Comparison of ENCODE assay signal across 33 mouse cellular contexts in the genomic region with DNA sequence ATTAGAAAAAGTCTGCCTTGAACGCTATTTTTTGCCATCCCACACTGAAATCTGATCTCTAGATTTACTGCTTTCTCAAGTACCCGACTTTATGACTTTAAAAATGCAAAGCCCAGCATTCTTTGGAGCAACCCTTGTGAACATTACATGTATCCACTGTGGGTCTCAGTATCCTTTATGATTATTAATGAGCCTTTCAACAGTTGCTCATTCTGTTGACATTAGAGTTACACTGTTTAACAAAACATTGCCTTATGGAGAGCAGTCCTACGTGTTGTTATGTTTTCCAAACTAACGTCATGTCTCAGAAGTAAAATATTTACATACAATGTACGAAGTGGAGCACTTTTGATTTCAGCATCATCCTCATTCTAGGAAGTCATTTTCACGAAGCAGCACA.
"Had no signal": no experiment of that assay in that cellular context is flagged by ENCODE, and none has a peak within 500 bp of the region (broad histone marks: within the 10 kb centered on the region; RNA-seq: fewer than 3 reads in every experiment).

No protein-coding gene starts in this region.

- H3K27me3 ChIP-seq: heart, embryonic 12.5 days; heart, embryonic 13.5 days; heart, embryonic 15.5 days; hindbrain, embryonic 12.5 days; hindbrain, embryonic 13.5 days; hindbrain, embryonic 15.5 days; kidney, embryonic 15.5 days had no signal

- H3K4me2 ChIP-seq: heart, embryonic 11.5 days; heart, embryonic 12.5 days; heart, embryonic 13.5 days; heart, embryonic 15.5 days; hindbrain, embryonic 12.5 days; hindbrain, embryonic 13.5 days; hindbrain, embryonic 14.5 days; hindbrain, embryonic 15.5 days; kidney, embryonic 15.5 days had no signal

- H3K9me3 ChIP-seq: heart, embryonic 10.5 days; heart, embryonic 12.5 days; heart, embryonic 13.5 days; heart, embryonic 15.5 days; hindbrain, embryonic 10.5 days; hindbrain, embryonic 12.5 days; hindbrain, embryonic 13.5 days; hindbrain, embryonic 15.5 days; kidney, embryonic 15.5 days had no signal

- H3K36me3 ChIP-seq: heart, embryonic 10.5 days; heart, embryonic 12.5 days; heart, embryonic 13.5 days; heart, embryonic 15.5 days; hindbrain, embryonic 10.5 days; hindbrain, embryonic 12.5 days; hindbrain, embryonic 13.5 days; hindbrain, embryonic 15.5 days; kidney, embryonic 15.5 days had no signal

- H3K4me3 ChIP-seq: heart, adult 2 months; heart, embryonic 10.5 days; heart, embryonic 12.5 days; heart, embryonic 13.5 days; heart, embryonic 15.5 days; hindbrain, embryonic 10.5 days; hindbrain, embryonic 12.5 days; hindbrain, embryonic 13.5 days; hindbrain, embryonic 15.5 days; kidney, embryonic 15.5 days; layer of hippocampus, adult 2 months had no signal

- H3K9ac ChIP-seq: heart, embryonic 12.5 days; heart, embryonic 13.5 days; heart, embryonic 15.5 days; hindbrain, embryonic 12.5 days; hindbrain, embryonic 13.5 days; hindbrain, embryonic 14.5 days; hindbrain, embryonic 15.5 days; kidney, embryonic 15.5 days had no signal

- DNase-seq: heart, adult 2 months; heart, postnatal 10 days; heart, postnatal 14 days; heart, postnatal 36 days; heart, postnatal 4 days; kidney, adult 11 months; kidney, adult 18-20 months; kidney, adult 2 months; kidney, adult 8-10 months; kidney, adult 9 months; kidney, postnatal 10 days; kidney, postnatal 14 days; kidney, postnatal 25 days; kidney, postnatal 36 days; kidney, postnatal 4 days; layer of hippocampus, adult 9-11 months; layer of hippocampus, postnatal 36 days had no signal

- ATAC-seq: hindbrain, embryonic 16.5 days; hindbrain, postnatal 0 days; inflammation-experienced regulatory T-cells, adult 6 months had no signal

- H3K27ac ChIP-seq: heart, adult 2 months; heart, embryonic 10.5 days; heart, embryonic 13.5 days; heart, embryonic 15.5 days; hindbrain, embryonic 10.5 days; hindbrain, embryonic 12.5 days; hindbrain, embryonic 13.5 days; hindbrain, embryonic 14.5 days; hindbrain, embryonic 15.5 days; hindbrain, postnatal 0 days; kidney, embryonic 15.5 days; kidney, postnatal 0 days; layer of hippocampus, adult 2 months had no signal

- H3K4me1 ChIP-seq: heart, embryonic 10.5 days; heart, embryonic 12.5 days; heart, embryonic 13.5 days; heart, embryonic 15.5 days; hindbrain, embryonic 10.5 days; hindbrain, embryonic 15.5 days; kidney, embryonic 15.5 days had no signal
